Mouse (Mus musculus) kidney, postnatal 36 days (tissue): ENCODE measurements around the gene Tmem204.
"Not testable (repeated sequence)": the region's sequence is repeated elsewhere in the genome, so short reads cannot be mapped to it uniquely, and the experiment has no call there.

ENCODE experiments used
- DNase-seq, 2 experiments: peaks; one replicate each; pipeline ENCODE4 v3.0.0; 2021 to 2022; ENCODE audit warnings: mixed read lengths in 2 of 2

The Tmem204 gene

DNA sequence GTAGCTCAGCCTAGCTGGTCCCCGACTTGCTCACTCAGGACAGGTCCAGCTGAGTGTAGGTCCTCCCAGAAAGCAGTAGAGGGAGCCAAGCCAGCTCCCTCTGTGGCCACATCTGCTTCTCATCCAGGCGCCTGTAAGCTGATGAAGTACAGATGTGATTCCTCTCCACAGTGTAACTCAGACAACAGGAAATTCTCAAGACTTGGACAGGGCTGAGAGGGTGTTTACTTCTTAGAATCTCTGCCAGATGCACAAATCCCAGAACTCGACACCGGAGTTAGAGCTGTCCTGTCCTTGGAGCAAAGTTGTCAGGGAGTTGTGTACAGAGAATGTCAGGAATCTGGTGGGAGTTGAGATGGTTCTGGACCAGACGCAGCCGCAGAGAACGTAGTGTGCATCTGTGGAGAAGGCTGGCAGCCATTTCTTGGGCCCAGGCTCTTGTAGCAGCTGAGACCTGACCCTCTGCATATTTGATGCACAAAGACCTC, at the start of gene Tmem204:
Tmem204 (minus strand) TSS at position 148 of the 488 bp plus-strand sequence.
- peak; percentile 71 to 83 for DNase-seq

GRCm38 (mm10) chr17:25130060-25130459, 46.7 kb upstream of the Tmem204 start:
- DNase-seq = no peak

DNA sequence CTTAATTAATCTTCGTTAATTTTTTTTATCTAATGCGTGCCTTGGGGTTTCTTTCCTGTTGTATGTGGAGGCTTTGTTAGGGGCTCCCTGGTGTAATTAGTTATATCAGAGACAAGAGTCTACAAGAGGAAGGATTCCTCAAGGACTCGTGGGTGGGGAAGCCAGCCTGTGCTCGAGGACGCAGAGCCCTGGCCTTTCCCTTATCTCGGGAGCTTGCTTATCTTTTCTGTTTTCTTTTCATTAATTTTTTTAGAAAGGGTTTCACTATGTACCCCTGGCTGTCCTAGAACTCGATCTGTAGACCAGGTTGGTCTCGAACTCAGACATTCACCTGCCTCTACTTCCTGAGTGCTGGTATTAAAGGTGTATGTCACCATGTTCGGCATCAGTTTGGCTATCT, 44.3 kb upstream of the Tmem204 start:
- DNase-seq = no peak

DNA sequence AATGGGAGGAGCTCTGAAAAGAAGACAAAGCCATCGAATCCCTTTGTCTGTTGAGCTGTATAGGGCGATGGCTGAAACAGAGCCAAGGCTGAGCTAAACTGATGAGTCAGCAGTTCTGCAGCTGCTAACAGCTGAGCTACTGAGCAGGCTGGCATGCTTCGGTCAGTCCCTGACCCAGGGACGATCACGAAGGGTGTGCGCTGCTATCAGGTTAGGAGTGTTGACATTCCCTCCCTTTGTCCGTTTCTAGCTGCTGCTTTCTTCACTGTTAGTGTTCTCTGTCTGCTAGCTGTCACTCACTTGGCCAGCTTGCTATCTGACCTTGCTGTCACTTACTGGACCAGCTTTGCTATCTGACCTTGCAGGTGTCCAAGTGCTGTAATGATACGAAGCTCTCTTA, 43.7 kb upstream of the Tmem204 start:
- no peak for DNase-seq

DNA sequence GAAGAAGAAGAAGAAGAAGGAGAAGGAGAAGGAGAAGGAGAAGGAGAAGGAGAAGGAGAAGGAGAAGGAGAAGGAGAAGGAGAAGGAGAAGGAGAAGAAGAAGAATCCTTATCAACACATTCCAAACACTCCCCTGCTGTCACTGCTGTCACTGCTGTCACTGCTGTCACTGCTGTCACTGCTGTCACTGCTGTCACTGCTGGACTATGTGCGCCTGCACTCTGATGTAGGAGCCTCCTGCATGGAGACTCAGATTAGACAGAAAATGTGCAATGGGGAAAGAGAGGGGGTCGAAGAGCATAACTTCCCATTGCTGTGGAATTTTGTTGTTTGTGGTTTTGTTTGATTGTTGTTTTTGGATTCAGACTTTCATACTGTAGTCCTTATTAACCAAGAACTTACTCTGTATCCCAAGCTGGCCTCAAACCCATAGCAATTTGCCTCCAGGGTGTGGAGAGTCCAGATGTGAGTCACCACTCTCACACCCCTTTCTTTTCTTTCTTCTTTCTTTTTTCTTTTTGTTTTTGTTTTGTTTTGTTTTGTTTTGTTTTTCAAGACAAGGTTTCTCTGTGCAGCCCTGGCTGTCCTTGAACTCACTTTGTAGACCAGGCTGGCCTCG, 42.2 kb upstream of the Tmem204 start:
- not testable (repeated sequence) for DNase-seq

DNA sequence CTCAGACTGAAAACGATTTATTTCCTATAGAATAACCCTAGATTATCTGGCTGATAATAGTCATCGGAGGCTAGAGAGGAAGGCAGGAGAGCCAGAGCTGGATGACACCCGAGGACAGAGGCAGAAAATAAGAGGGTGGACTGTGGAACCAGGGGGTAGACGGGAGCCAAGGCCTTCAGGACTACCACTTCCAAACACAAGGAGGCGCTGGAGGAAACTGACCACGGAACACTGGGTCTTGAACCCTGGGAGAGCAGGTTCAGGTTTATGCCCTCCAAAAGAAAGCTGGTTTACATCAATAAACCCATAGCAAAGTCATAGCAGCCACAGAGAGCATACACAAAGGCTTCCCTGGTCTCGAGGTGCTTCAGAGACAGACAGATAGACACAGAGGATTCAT, 40.6 kb upstream of the Tmem204 start:
- DNase-seq = peak in 1 of 2 experiments; percentile 56

DNA sequence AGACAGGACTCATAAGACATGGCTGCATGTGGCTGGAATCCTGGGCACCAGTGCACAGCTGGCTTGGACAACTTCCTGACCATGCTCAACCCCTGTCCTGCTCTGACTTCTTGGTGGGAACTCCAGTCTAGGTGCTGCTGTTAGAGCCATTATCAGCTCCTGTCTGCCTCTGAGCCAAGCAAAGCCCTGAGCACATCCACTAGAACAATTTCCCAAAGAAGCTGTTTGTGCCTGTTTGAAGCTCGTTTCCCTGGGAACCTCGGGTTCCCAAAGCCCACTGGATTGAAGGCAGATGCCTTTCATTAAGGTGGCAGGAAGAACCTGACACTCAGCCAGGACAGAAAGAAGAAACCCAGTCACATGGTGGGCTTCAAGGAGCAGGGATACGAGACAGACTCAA, 37.0 kb upstream of the Tmem204 start, which contains the start of gene Ptx4:
Ptx4 (plus strand) TSS at position 355 of the 400 bp plus-strand sequence.
- DNase-seq = no peak

DNA sequence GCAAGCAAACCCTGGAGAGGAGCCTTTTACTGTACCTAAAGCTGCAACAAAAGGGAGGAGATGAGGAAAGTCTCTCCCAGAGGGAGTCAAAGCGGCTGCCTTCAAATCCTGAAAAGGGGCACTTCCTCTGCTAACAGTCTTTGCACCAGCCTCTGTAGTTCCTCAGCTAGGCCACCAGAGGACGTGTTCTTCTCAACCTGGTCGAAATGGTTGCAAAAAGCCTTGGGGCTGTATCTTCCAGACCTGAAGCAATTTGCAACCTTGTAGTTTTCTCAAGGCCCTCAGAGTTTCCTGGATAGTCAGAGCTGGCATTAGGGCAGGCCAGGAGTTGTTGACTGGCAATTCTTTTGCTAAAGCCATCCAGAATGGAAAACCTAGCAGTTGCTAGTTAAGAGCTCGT, 33.9 kb upstream of the Tmem204 start:
- peak in 1 of 2 experiments; percentile 34 for DNase-seq

DNA sequence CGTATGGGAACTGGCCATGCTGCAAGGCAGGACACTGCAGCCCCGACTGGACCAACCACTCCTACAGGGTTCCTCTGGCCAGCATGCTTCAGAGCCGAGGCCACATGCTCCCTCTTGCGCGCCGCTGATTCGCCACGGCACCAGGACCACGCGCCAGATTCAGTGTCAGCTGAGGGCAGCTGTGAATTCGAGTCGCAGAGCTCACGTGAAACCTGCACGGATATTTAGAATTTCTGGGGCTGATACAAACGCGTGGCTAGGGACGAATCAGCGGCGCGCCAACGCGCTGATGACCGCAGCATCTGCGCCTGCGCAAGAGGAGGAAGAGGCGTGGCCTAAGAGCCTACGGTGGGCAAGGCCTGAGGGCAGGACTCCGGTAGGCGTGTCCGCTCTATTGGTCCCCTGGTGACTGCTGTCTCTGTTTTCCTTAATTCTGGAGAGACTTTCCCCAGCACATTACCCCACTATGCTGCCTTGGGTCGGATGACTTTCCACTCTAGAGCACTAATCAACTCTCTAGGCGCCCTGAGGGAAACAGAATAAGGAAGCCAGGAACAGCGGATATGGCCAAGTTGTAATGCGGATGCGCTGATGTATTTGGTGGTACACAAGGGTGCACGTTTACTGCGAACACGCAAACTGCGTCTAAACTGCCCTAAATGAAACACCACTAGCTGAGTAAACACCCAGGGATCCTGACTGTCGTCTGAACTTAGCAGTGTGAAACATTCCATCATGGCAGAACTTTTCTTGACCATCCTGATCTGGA, 32.5 kb upstream of the Tmem204 start, which contains the start of gene Telo2:
Telo2 (minus strand) TSS at position 304 of the 769 bp plus-strand sequence.
- peak; percentile 94 to 97 for DNase-seq

GRCm38 (mm10) chr17:25114908-25115645, 31.7 kb upstream of the Tmem204 start:
- peak in 1 of 2 experiments; percentile 24 for DNase-seq

GRCm38 (mm10) chr17:25112423-25112810, 29.0 kb upstream of the Tmem204 start:
- no peak for DNase-seq

GRCm38 (mm10) chr17:25111739-25112422, 28.5 kb upstream of the Tmem204 start:
- DNase-seq = peak; percentile 75 to 80

- no peak for DNase-seq
These were observed 27.8 kb upstream of the Tmem204 start for GRCm38 (mm10) chr17:25111220-25111619.

DNA sequence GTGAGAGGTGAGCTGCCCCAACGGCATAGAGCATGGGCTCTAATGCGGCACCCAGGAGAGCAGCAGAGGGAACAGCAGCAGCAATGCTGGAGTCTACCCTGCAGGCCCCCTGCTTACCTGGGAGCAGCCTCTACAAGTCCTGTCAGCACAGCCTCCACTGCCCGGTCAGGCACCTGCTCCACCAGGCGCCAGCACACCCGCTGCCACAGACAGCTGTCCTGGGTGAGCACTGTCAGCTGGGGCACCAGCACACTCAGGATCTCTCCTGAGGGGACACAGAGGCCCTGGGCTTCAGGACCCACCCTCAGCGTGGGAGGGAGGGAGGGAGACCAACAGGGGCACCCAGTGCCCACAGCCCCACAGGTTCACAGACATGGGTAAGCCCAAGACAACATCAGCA, 27.2 kb upstream of the Tmem204 start:
- no peak for DNase-seq

DNA sequence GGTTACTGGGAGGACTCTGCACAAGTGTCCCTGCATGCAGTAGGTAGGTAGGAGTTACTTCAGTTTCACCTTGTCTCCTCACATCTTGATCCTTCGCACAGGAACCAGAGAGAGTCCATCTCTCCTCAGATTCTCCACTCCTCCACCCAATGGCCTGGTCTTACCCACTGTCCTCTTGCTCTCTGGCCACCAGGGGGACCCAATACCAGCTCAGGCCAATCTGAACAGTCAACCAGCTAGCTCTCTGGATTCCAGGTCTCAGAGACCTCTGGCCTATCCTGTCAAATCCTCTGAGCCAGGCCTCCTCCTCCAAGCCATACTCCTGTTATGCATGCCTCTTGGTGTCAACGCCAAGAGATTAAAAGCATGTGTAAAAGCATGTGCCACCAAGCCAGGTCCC, 26.2 kb upstream of the Tmem204 start:
- DNase-seq = peak; percentile 61 to 81

DNA sequence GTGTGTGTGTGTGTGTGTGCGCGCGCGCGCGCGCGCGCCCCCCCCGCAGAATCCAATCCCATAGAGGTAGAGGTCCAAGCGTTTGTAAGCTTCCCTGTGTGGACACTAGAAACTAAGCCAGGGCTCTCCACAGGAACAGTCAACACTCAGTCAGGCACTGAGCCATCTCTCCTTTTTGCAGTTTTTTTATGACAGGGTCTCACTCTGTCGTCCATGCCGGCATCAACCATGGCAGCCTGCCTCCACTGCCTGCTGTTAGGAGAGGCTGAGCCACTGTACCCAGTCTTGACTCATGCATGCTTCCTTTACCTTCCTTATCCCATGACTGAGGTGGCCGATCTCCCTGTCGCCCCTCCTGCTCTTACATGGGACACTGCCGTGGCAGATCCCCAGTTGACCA, 24.4 kb upstream of the Tmem204 start:
- DNase-seq = no peak

DNA sequence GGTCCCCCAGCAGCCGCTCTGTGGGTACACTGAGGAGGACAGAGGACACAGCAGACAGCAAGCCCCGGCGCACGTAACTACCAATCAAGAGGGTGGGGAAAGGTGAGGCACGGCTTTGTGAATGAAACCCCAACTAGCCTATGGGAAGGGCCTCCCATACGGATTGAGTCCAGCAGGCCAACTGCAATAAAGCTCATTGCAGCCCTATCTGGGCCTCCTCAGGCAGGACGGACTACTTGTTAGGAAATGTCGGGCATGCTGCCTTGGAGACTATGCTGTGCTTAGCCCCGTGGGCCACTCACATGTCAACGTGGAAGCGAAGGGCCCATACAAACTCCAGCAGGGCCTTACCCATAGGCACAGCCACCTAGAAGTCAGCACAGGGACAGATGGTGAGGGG, 17.9 kb upstream of the Tmem204 start:
- DNase-seq = no peak

- peak; percentile 49 to 61 for DNase-seq
These were observed 16.7 kb upstream of the Tmem204 start for GRCm38 (mm10) chr17:25100052-25100451.

DNA sequence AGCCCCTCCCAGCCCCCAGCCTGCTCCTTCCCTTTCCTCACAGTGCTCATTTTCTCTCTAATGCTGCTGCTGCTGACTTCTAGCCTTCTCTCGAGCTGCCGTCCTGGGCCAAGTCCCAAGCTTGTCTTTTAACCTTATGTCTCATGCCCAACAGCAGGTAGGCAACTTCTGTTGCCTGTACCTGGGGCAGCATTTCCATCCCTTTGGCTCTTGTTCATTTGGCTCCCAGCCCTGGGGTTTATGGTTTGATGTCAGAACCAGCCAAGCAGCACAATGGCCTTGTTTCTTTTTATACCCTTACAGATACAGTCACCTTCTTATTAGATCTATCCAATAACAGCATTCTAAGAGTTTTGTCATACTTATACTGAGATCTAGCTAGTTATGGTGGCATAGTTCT, 12.8 kb upstream of the Tmem204 start:
- DNase-seq = peak; percentile 78 to 86

- no peak for DNase-seq
These were observed 7.1 kb upstream of the Tmem204 start for GRCm38 (mm10) chr17:25090450-25090849.

GRCm38 (mm10) chr17:25089158-25089557, 5.8 kb upstream of the Tmem204 start:
- no peak for DNase-seq

DNA sequence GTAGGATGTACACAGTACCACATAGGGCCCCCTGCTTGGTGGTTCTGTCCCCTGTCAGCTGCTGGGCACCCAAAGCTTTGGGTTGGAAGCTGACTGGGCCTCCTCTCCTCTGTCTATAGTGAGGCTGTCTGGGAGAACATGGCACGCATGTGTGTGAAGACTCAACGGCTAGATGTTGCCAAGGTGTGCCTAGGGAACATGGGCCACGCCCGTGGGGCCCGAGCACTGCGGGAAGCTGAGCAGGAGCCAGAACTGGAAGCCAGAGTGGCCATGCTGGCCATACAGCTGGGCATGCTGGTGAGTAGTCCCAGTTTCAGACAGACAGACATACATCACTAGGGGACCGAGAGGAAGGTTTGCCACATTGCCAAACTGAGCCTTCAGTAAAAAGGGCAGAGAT, 3.3 kb upstream of the Tmem204 start:
- no peak for DNase-seq
